Mouse (Mus musculus): ENCODE data around the gene Slc30a4. TPM values are rescaled to one million over a fixed set of nuclear protein-coding genes. Genes with fewer than 3 reads are reported as not detected.

The Slc30a4 gene
- polyA plus RNA-seq (2014; fragmentation: Illumina TruSeq; extraction: RNeasy Lipid Tissue Mini Kit (QIAGEN cat#74804); ENCODE audit: low read depth, low replicate concordance) = 56.2 TPM

DNA sequence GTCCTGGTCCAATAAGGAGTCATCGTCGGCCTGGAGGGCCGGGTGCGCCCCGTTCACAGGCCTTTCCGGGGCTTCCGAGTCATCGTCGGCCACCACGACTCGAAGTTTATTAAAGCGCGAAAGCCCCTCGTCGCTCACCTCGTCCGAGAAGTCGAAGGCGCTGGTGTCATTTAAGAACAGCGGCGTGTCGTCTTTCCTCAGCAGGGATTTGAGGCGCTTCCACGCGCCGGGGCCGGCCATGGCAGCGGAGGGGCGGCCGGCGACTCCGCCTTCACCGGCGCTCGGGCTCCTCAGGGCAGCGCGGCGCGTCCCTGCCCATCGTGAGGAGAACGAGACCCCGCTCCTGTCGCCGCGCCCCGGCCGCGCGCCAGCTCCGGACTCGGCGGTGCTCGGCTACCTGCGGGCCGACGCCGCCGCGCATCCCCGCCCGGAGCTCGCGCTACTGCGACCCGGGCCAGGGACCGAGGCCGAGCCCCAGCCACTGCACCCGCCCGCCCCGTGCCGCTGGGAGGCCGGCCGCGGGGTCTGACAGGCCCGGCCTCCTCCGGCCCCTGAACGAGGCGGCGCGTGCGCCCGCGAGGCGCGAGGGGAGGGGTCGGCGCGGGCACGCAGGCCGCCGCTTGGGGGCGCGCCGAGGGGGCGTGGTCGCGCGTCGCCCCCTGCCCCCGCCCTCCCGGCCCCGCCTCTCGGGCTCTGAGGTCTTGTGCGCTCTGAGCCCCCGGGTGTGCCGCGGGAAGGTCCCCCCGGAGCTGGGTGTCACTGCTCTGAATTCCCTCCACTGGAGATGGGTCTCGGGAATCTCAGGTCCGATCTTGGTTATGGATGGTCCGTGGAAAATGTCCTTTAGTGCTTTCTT lies at the start of gene Slc30a4:
Gene Slc30a4, minus strand, starts transcription at position 483 of the 856 bp plus-strand sequence.

DNA sequence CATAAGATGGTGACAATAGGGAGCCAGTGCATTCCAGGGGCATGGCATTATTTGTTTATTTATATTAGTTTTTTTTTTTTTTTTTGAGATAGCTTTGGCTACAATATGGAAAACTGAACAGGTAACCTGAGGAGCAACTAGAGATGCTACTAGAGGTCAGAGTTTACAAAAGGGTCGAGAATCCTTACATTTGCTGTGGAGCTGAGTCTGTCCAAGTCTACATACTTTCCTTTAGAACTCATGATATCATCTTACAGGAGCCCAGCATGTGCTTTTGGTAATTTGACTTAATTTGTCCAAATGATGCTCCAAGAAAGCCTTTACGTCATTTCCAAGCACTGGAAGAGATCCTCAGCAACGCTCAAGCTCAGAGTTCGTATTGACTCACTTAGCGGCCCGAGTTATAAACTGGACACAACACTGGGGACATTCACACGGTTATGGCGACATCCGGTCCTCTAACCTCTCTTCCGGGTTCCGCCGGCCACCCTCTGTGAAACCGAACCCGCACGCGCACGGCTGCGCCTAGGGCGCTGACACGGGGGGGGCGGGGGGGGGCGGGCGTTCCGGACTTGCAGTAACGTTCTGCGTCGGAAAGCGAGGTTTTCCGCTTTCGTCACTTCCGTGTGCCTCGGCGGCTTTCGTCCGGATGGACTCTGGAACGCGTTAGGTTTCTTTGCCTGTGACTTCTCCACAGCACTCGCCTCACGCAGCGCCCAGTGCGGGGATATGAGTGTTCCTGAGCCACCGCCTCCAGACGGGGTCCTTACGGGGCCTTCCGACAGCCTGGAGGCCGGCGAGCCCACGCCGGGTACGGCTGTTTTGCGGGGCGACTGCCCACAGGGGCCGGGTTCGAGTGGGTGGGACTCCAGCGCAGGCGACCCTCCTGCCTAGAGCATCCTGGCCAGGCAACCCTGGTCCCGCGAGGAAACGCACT lies 35.7 kb upstream of the Slc30a4 start, which contains the start of gene Bloc1s6:
Gene Bloc1s6, plus strand, starts transcription at position 610 of the 937 bp plus-strand sequence.

DNA sequence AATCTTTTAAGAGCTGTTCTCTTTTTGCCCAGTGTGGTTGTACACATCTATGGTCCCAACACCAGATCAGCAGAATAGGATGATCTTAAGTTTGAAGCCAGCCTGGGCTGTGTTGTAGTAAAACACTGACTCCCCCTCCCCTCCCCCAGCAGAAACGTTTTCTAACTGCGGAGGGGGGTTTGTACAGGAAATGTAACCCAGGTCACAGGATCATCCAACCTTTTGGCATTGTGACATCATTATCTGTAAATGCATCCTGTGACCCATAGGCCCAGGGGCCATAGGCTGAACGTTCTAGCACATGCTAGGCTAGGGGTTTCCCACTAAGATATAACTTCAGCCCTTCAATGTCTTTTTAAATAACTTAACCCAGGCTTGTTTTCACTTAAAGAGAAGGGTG lies 65.8 kb downstream of the Slc30a4 start, which contains the start of gene AA467197:
Gene AA467197, plus strand, starts transcription at position 301 of the 400 bp plus-strand sequence.

Other genes with a start within 250 kb of the Slc30a4 start
- not detected for gene Gm14085, start 217.7 kb downstream of the Slc30a4 start, polyA plus RNA-seq (2014; fragmentation: Illumina TruSeq; extraction: RNeasy Lipid Tissue Mini Kit (QIAGEN cat#74804); ENCODE audit: low read depth, low replicate concordance)
- 2,427 TPM for gene Gatm, start 91.4 kb downstream of the Slc30a4 start, polyA plus RNA-seq (2014; fragmentation: Illumina TruSeq; extraction: RNeasy Lipid Tissue Mini Kit (QIAGEN cat#74804); ENCODE audit: low read depth, low replicate concordance)
- gene AA467197, start 65.7 kb downstream of the Slc30a4 start, polyA plus RNA-seq (2014; fragmentation: Illumina TruSeq; extraction: RNeasy Lipid Tissue Mini Kit (QIAGEN cat#74804); ENCODE audit: low read depth, low replicate concordance) = 0.93 TPM
- gene Bloc1s6, start 35.8 kb upstream of the Slc30a4 start, polyA plus RNA-seq (2014; fragmentation: Illumina TruSeq; extraction: RNeasy Lipid Tissue Mini Kit (QIAGEN cat#74804); ENCODE audit: low read depth, low replicate concordance) = 61.6 TPM
- gene Sqor, start 62.6 kb upstream of the Slc30a4 start, polyA plus RNA-seq (2014; fragmentation: Illumina TruSeq; extraction: RNeasy Lipid Tissue Mini Kit (QIAGEN cat#74804); ENCODE audit: low read depth, low replicate concordance) = 154 TPM

Data from kidney, adult 10 weeks (tissue).